Comparison of ENCODE assay signal across 22 mouse cellular contexts in the genomic region with DNA sequence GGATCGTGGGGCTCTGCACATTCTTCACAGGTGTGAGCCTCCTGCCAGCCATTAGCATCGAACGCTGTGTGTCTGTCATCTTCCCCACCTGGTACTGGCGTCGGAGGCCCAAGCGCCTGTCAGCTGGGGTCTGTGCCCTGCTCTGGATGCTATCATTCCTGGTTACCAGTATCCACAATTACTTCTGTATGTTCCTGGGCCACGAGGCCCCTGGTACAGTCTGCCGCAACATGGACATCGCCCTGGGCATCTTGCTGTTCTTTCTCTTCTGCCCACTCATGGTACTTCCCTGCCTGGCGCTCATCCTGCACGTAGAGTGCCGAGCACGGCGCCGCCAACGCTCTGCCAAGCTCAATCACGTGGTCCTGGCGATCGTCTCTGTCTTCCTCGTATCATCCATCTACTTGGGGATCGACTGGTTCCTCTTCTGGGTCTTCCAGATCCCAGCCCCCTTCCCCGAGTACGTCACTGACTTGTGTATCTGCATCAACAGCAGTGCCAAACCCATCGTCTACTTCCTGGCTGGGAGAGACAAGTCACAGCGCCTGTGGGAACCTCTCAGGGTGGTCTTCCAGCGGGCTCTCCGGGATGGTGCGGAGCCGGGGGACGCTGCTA. TPM values are rescaled to one million over a fixed set of nuclear protein-coding genes. Genes with fewer than 3 reads are reported as not detected.
DNase-seq lines count a peak whose midpoint lies in the region; ATAC-seq and TF ChIP-seq lines count a peak whose summit lies in the region.
"Had no signal": no experiment of that assay in that cellular context is flagged by ENCODE, and none has a peak within 500 bp of the region (broad histone marks: within the 10 kb centered on the region; RNA-seq: fewer than 3 reads in every experiment).

No protein-coding gene starts in this region.

- WGBS in intestine, embryonic 14.5 days = 70% methylated on average over 30 of the region's 30 CpGs
- 73% methylated on average over 30 of the region's 30 CpGs for WGBS in intestine, embryonic 15.5 days

- H3K4me2 ChIP-seq in intestine, embryonic 14.5 days (ENCODE audit: low read length) = peak overlapping the region; percentile 11; the same call in 1 of the 2 replicates
- no peak overlapping the region for H3K4me2 ChIP-seq in intestine, embryonic 15.5 days (replicated peaks)
- H3K4me2 ChIP-seq: embryonic facial prominence, embryonic 15.5 days; forebrain, embryonic 13.5 days; kidney, embryonic 15.5 days; lung, embryonic 15.5 days; neural tube, embryonic 13.5 days had no signal

- DNase-seq in intestine, embryonic 14.5 days (ENCODE audit: low spot score) = no peak
- no peak for DNase-seq in testis, postnatal 14 days (ENCODE audit: low spot score)
- DNase-seq in cerebellum, adult 8-10 months = peak; percentile 65
- DNase-seq in gastrocnemius, postnatal 36 days = no peak
- DNase-seq: heart, postnatal 14 days; liver had no signal

- H3K4me3 ChIP-seq in intestine, embryonic 14.5 days (ENCODE audit: low read depth, low read length) = no peak overlapping the region
- H3K4me3 ChIP-seq in intestine, embryonic 15.5 days (replicated peaks) = no peak overlapping the region
- H3K4me3 ChIP-seq in testis, adult 2 months (ENCODE audit: control insufficient read depth, low read depth, low read length) = peak overlapping the region; percentile 40
- H3K4me3 ChIP-seq: embryonic facial prominence, embryonic 15.5 days; forebrain, embryonic 13.5 days; kidney, embryonic 15.5 days; lung, embryonic 15.5 days; megakaryocyte, embryonic 14.5 days; neural tube, embryonic 13.5 days had no signal

- no peaks in the 10 kb centered on the region for H3K36me3 ChIP-seq in intestine, embryonic 14.5 days (ENCODE audit: control insufficient read depth, insufficient read depth, low read length)
- H3K36me3 ChIP-seq in intestine, embryonic 15.5 days = no peaks in the 10 kb centered on the region
- H3K36me3 ChIP-seq in testis, adult 2 months (ENCODE audit: control insufficient read depth, insufficient read depth, low read length) = no peaks in the 10 kb centered on the region
- H3K36me3 ChIP-seq: embryonic facial prominence, embryonic 15.5 days; kidney, embryonic 15.5 days; lung, embryonic 15.5 days; neural tube, embryonic 13.5 days had no signal

- no peaks in the 10 kb centered on the region for H3K9me3 ChIP-seq in intestine, embryonic 14.5 days (ENCODE audit: control insufficient read depth, low read length)
- no peaks in the 10 kb centered on the region for H3K9me3 ChIP-seq in intestine, embryonic 15.5 days
- H3K9me3 ChIP-seq: embryonic facial prominence, embryonic 15.5 days; forebrain, embryonic 13.5 days; kidney, embryonic 15.5 days; lung, embryonic 15.5 days; megakaryocyte, embryonic 14.5 days; neural tube, embryonic 13.5 days had no signal

- no peak overlapping the region for H3K27ac ChIP-seq in intestine, embryonic 14.5 days (ENCODE audit: low read depth)
- no peak overlapping the region for H3K27ac ChIP-seq in intestine, embryonic 15.5 days
- no peak overlapping the region for H3K27ac ChIP-seq in testis, adult 2 months (ENCODE audit: control insufficient read depth, insufficient read depth, low read depth, low read length)
- H3K27ac ChIP-seq: embryonic facial prominence, embryonic 15.5 days; forebrain, embryonic 13.5 days; kidney, embryonic 15.5 days; lung, embryonic 15.5 days; neural tube, embryonic 13.5 days had no signal

- no peak for TF ChIP-seq POLR2A in testis, adult 2 months (IDR thresholded peaks at IDR 0.05; ENCODE audit: control insufficient read depth, low read depth, low read length)

- no peak for ATAC-seq in intestine, embryonic 14.5 days (replicated peaks; ENCODE audit: low FRiP score, low TSS enrichment, low read depth)
- no peak for ATAC-seq in intestine, embryonic 15.5 days
- ATAC-seq in inflammation-experienced regulatory T-cells, adult 6 months = no peak
- ATAC-seq: forebrain, embryonic 13.5 days had no signal

- no peaks in the 10 kb centered on the region for H3K27me3 ChIP-seq in intestine, embryonic 14.5 days (replicated peaks; ENCODE audit: control insufficient read depth, insufficient read depth, low read length)
- H3K27me3 ChIP-seq in intestine, embryonic 15.5 days (replicated peaks) = no peaks in the 10 kb centered on the region
- H3K27me3 ChIP-seq in testis, adult 2 months (ENCODE audit: control insufficient read depth, insufficient read depth, low read length) = no peaks in the 10 kb centered on the region
- H3K27me3 ChIP-seq: embryonic facial prominence, embryonic 15.5 days; forebrain, embryonic 13.5 days; kidney, embryonic 15.5 days; lung, embryonic 15.5 days; neural tube, embryonic 13.5 days; Patski had no signal

- peaks cover 3% of the 10 kb centered on the region; the same call in 1 of the 2 replicates for H3K4me1 ChIP-seq in intestine, embryonic 14.5 days (replicated peaks; ENCODE audit: control insufficient read depth, insufficient read depth, low read length)
- H3K4me1 ChIP-seq in intestine, embryonic 15.5 days (replicated peaks) = peaks cover 5% of the 10 kb centered on the region; the same call in 1 of the 2 replicates
- peaks cover 11% of the 10 kb centered on the region for H3K4me1 ChIP-seq in testis, adult 2 months (ENCODE audit: control insufficient read depth, insufficient read depth, low read length)
- H3K4me1 ChIP-seq: forebrain, embryonic 13.5 days; megakaryocyte, embryonic 14.5 days; neural tube, embryonic 13.5 days had no signal

- intact Hi-C loops in gastrocnemius, postnatal 36 days (cut with DNase I) = no loop called here

- TF ChIP-seq CTCF in testis, adult 2 months (IDR thresholded peaks at IDR 0.05; ENCODE audit: control insufficient read depth, insufficient read depth, insufficient replicate concordance, low read depth, low read length) = no peak

- no peak overlapping the region for H3K9ac ChIP-seq in intestine, embryonic 14.5 days (ENCODE audit: low read length)
- H3K9ac ChIP-seq in intestine, embryonic 15.5 days = no peak overlapping the region
- H3K9ac ChIP-seq: embryonic facial prominence, embryonic 15.5 days; forebrain, embryonic 13.5 days; kidney, embryonic 15.5 days; lung, embryonic 15.5 days; neural tube, embryonic 13.5 days had no signal

RNA-seq across cellular contexts. Expression of gene Mrgprd, which starts 6.5 kb away (rescaled TPM):
- not detected in 2 replicates for polyA plus RNA-seq in intestine, embryonic 14.5 days (2014; fragmentation: Nextera tagmentation; extraction: Ambion mirVana)
- not detected in 2 replicates for polyA plus RNA-seq in intestine, embryonic 15.5 days (2015; fragmentation: Nextera tagmentation; extraction: Ambion mirVana)
- not detected in 2 replicates for polyA plus RNA-seq in testis, adult 2 months (2012; rRNA removed)
- not detected for polyA plus RNA-seq in inflammation-experienced regulatory T-cells, adult 6 months (2017; shearing (Covaris generic))
- total RNA-seq in gastrocnemius, postnatal 36 days (2021) = not detected
- total RNA-seq: adrenal gland, postnatal 4 days; common myeloid progenitor, adult 5-6 weeks; granulocyte monocyte progenitor cell, adult 5-6 weeks; heart, postnatal 14 days; layer of hippocampus, adult 8-10 months; left cerebral cortex, postnatal 10 days; monocyte, adult 5-6 weeks had no signal
- polyA plus RNA-seq: embryonic facial prominence, embryonic 15.5 days; forebrain, embryonic 13.5 days; kidney, embryonic 15.5 days; lung, embryonic 15.5 days; neural tube, embryonic 13.5 days; Patski had no signal

RNA-seq across cellular contexts. Expression of gene Mrgprf, which starts 7.5 kb away (rescaled TPM):
- 1.1 TPM in 2 replicates for polyA plus RNA-seq in intestine, embryonic 14.5 days (2014; fragmentation: Nextera tagmentation; extraction: Ambion mirVana)
- polyA plus RNA-seq in intestine, embryonic 15.5 days (2015; fragmentation: Nextera tagmentation; extraction: Ambion mirVana) = 1.8 and 2.1 TPM in 2 replicates
- polyA plus RNA-seq in testis, adult 2 months (2012; rRNA removed) = 1.1 and 1.2 TPM in 2 replicates
- polyA plus RNA-seq in inflammation-experienced regulatory T-cells, adult 6 months (2017; shearing (Covaris generic)) = not detected
- total RNA-seq in gastrocnemius, postnatal 36 days (2021) = 1 to 10 TPM; 2.5 to 2.7 TPM
- total RNA-seq: common myeloid progenitor, adult 5-6 weeks; granulocyte monocyte progenitor cell, adult 5-6 weeks; monocyte, adult 5-6 weeks had no signal

RNA-seq across cellular contexts. Expression of gene Tpcn2, which starts 24.4 kb away (rescaled TPM):
- polyA plus RNA-seq in intestine, embryonic 14.5 days (2014; fragmentation: Nextera tagmentation; extraction: Ambion mirVana) = 3.5 and 4.3 TPM in 2 replicates
- polyA plus RNA-seq in intestine, embryonic 15.5 days (2015; fragmentation: Nextera tagmentation; extraction: Ambion mirVana) = 8.8 and 9.8 TPM in 2 replicates
- polyA plus RNA-seq in testis, adult 2 months (2012; rRNA removed) = 15.3 and 16.8 TPM in 2 replicates
- polyA plus RNA-seq in inflammation-experienced regulatory T-cells, adult 6 months (2017; shearing (Covaris generic)) = 1 to 10 TPM; 6.9 to 7.6 (median 7.6) TPM
- total RNA-seq in gastrocnemius, postnatal 36 days (2021) = 1 to 10 TPM; 1.7 to 1.9 TPM
